ENCODE assay signal across 10 mouse cellular contexts in genomic region chr15:101092829-101093648, GRCm38 (mm10). TPM values are rescaled to one million over a fixed set of nuclear protein-coding genes. Genes with fewer than 3 reads are reported as not detected.
A peak's percentile ranks its signal among the peaks of the same experiment; 100 is the strongest.
DNase-seq lines count a peak whose midpoint lies in the region; ATAC-seq and TF ChIP-seq lines count a peak whose summit lies in the region.
"Had no signal": no experiment of that assay in that cellular context is flagged by ENCODE, and none has a peak within 500 bp of the region (broad histone marks: within the 10 kb centered on the region; RNA-seq: fewer than 3 reads in every experiment).

No protein-coding gene starts in this region.

- no peaks in the 10 kb centered on the region for H3K36me3 ChIP-seq in forebrain, postnatal 0 days (ENCODE audit: insufficient read depth)
- no peaks in the 10 kb centered on the region for H3K36me3 ChIP-seq in midbrain, embryonic 10.5 days

- no peak overlapping the region for H3K4me3 ChIP-seq in forebrain, postnatal 0 days (ENCODE audit: low read depth, low read length)
- H3K4me3 ChIP-seq in midbrain, embryonic 10.5 days: peak overlapping the region; percentile 42

- WGBS in forebrain, postnatal 0 days: 16% methylated on average over 25 of the region's 25 CpGs
- WGBS in midbrain, embryonic 10.5 days: 7% methylated on average over 25 of the region's 25 CpGs

- intact Hi-C loops in heart, postnatal 36 days (cut with DNase I): no loop called here

- peak; percentile 92 for ATAC-seq in forebrain, postnatal 0 days
- ATAC-seq in activated CD4-positive, CD25-positive, alpha-beta regulatory T cell, adult 4 months: no peak

- H3K9ac ChIP-seq in forebrain, postnatal 0 days: no peak overlapping the region

- DNase-seq in heart, adult 9 months (ENCODE audit: low spot score in 2 of 2): peak; percentile 35 to 47
- DNase-seq in heart, postnatal 36 days: no peak
- peak; percentile 92 for DNase-seq in brain, embryonic 14.5 days (ENCODE audit: low read depth)
- DNase-seq in forebrain, postnatal 0 days: peak; percentile 59
- DNase-seq in layer of hippocampus, adult 8-10 months (ENCODE audit: low spot score in 2 of 2): peak; percentile 48 to 70
- DNase-seq in midbrain, embryonic 10.5 days (ENCODE audit: low spot score): peak; percentile 84
- no peak for DNase-seq in thymus, postnatal 0 days (ENCODE audit: low spot score)

- H3K4me2 ChIP-seq in forebrain, postnatal 0 days (ENCODE audit: low read depth): peak overlapping the region; percentile 17

- H3K27me3 ChIP-seq in forebrain, postnatal 0 days (ENCODE audit: insufficient read depth, low read length): no peaks in the 10 kb centered on the region
- H3K27me3 ChIP-seq in midbrain, embryonic 10.5 days (ENCODE audit: low read depth, poor library complexity, severe bottlenecking): peaks cover 73% of the 10 kb centered on the region

- TF ChIP-seq POLR2A in brain, embryonic 14.5 days (IDR thresholded peaks at IDR 0.05; ENCODE audit: borderline replicate concordance, extremely low read depth, insufficient read depth, insufficient read length, poor library complexity, severe bottlenecking): no peak

- no peaks in the 10 kb centered on the region for H3K9me3 ChIP-seq in forebrain, postnatal 0 days (ENCODE audit: low read length)
- H3K9me3 ChIP-seq in midbrain, embryonic 10.5 days (replicated peaks): no peaks in the 10 kb centered on the region

- H3K27ac ChIP-seq in forebrain, postnatal 0 days (ENCODE audit: low read depth, low read length): no peak overlapping the region
- peak overlapping the region; percentile 89 for H3K27ac ChIP-seq in midbrain, embryonic 10.5 days (replicated peaks)

- H3K4me1 ChIP-seq in forebrain, postnatal 0 days (ENCODE audit: insufficient read depth): 0 out of 2 replicates have a peak, but pooled peaks cover 9% of the 10 kb centered on the region
- peaks cover 76% of the 10 kb centered on the region for H3K4me1 ChIP-seq in midbrain, embryonic 10.5 days

- TF ChIP-seq CTCF in brain, embryonic 14.5 days (IDR thresholded peaks at IDR 0.05; ENCODE audit: borderline replicate concordance, extremely low read depth, insufficient read depth, insufficient read length): no peak
- TF ChIP-seq CTCF in forebrain, postnatal 0 days (IDR thresholded peaks at IDR 0.05; ENCODE audit: low read depth): no peak

RNA-seq across cellular contexts. Expression of gene Fignl2, which starts 14.7 kb away (rescaled TPM):
- total RNA-seq in heart, postnatal 36 days (2021): 1 to 10 TPM; 1.4 to 2.2 TPM
- 1.5 and 2.1 TPM in 2 replicates for polyA plus RNA-seq in brain, embryonic 14.5 days (2012; rRNA removed)
- total RNA-seq in forebrain, postnatal 0 days (2014; rRNA removed): 0.85 and 1.3 TPM in 2 replicates
- 0.06 TPM in 1 of 2 replicates, not detected in the other for polyA plus RNA-seq in forebrain, postnatal 0 days (2015; fragmentation: Nextera tagmentation; extraction: Ambion mirVana)
- 1 to 10 TPM; 1.3 to 2.4 (median 1.8) TPM for total RNA-seq in layer of hippocampus, adult 8-10 months (2022)
- polyA plus RNA-seq in midbrain, embryonic 10.5 days (2016; fragmentation: Nextera tagmentation; extraction: Ambion mirVana): 0.88 and 1.7 TPM in 2 replicates
- polyA plus RNA-seq in thymus, postnatal 0 days (2015; fragmentation: Nextera tagmentation; extraction: Ambion mirVana): 0.04 TPM in 2 replicates
- not detected for polyA plus RNA-seq in activated CD4-positive, CD25-positive, alpha-beta regulatory T cell, adult 4 months (2017; shearing (Covaris generic))
- total RNA-seq: CH12.LX had no signal

RNA-seq across cellular contexts. Expression of gene Ankrd33, which starts 22.5 kb away (rescaled TPM):
- total RNA-seq in heart, postnatal 36 days (2021): not detected
- polyA plus RNA-seq in brain, embryonic 14.5 days (2012; rRNA removed): not detected in 2 replicates
- not detected in 2 replicates for total RNA-seq in forebrain, postnatal 0 days (2014; rRNA removed)
- polyA plus RNA-seq in forebrain, postnatal 0 days (2015; fragmentation: Nextera tagmentation; extraction: Ambion mirVana): not detected in 2 replicates
- total RNA-seq in layer of hippocampus, adult 8-10 months (2022): under 1 TPM in 1 of 4 experiments, not detected in 3; 0.25 TPM
- not detected in 2 replicates for polyA plus RNA-seq in midbrain, embryonic 10.5 days (2016; fragmentation: Nextera tagmentation; extraction: Ambion mirVana)
- not detected in 2 replicates for polyA plus RNA-seq in thymus, postnatal 0 days (2015; fragmentation: Nextera tagmentation; extraction: Ambion mirVana)
- not detected for polyA plus RNA-seq in activated CD4-positive, CD25-positive, alpha-beta regulatory T cell, adult 4 months (2017; shearing (Covaris generic))
- total RNA-seq: CH12.LX; neutrophil, adult 5-6 weeks had no signal

RNA-seq across cellular contexts. Expression of gene Acvrl1, which starts 35.3 kb away (rescaled TPM):
- 10 to 100 TPM; 22.3 to 31.1 TPM for total RNA-seq in heart, postnatal 36 days (2021)
- polyA plus RNA-seq in brain, embryonic 14.5 days (2012; rRNA removed): 8.5 and 11.6 TPM in 2 replicates
- total RNA-seq in forebrain, postnatal 0 days (2014; rRNA removed): 8.7 and 10.7 TPM in 2 replicates
- polyA plus RNA-seq in forebrain, postnatal 0 days (2015; fragmentation: Nextera tagmentation; extraction: Ambion mirVana): 5.8 and 6.0 TPM in 2 replicates
- total RNA-seq in layer of hippocampus, adult 8-10 months (2022): 10 to 100 TPM; 14.1 to 16.5 (median 14.9) TPM
- 8.9 and 10.7 TPM in 2 replicates for polyA plus RNA-seq in midbrain, embryonic 10.5 days (2016; fragmentation: Nextera tagmentation; extraction: Ambion mirVana)
- polyA plus RNA-seq in thymus, postnatal 0 days (2015; fragmentation: Nextera tagmentation; extraction: Ambion mirVana): 5.8 and 6.5 TPM in 2 replicates
- 1 to 10 TPM; 1.6 to 2.7 TPM for polyA plus RNA-seq in activated CD4-positive, CD25-positive, alpha-beta regulatory T cell, adult 4 months (2017; shearing (Covaris generic))

RNA-seq across cellular contexts. Expression of gene Gm47841, which starts 45.8 kb away (rescaled TPM):
- total RNA-seq in heart, postnatal 36 days (2021): not detected
- not detected in 2 replicates for polyA plus RNA-seq in brain, embryonic 14.5 days (2012; rRNA removed)
- total RNA-seq in forebrain, postnatal 0 days (2014; rRNA removed): not detected in 2 replicates
- polyA plus RNA-seq in forebrain, postnatal 0 days (2015; fragmentation: Nextera tagmentation; extraction: Ambion mirVana): not detected in 2 replicates
- not detected for total RNA-seq in layer of hippocampus, adult 8-10 months (2022)
- not detected in 2 replicates for polyA plus RNA-seq in midbrain, embryonic 10.5 days (2016; fragmentation: Nextera tagmentation; extraction: Ambion mirVana)
- not detected in 2 replicates for polyA plus RNA-seq in thymus, postnatal 0 days (2015; fragmentation: Nextera tagmentation; extraction: Ambion mirVana)
- not detected for polyA plus RNA-seq in activated CD4-positive, CD25-positive, alpha-beta regulatory T cell, adult 4 months (2017; shearing (Covaris generic))
- total RNA-seq: CH12.LX; neutrophil, adult 5-6 weeks had no signal

Comparison
In these comparisons a context has a peak if more than half of its experiments do, and no peak if none do; other contexts are left out.
1. DNase-seq: peak in heart, adult 9 months (2 of 2), brain, embryonic 14.5 days (single experiment), forebrain, postnatal 0 days (single experiment), layer of hippocampus, adult 8-10 months (2 of 2) and midbrain, embryonic 10.5 days (single experiment); none in heart, postnatal 36 days (0 of 2) and thymus, postnatal 0 days (single experiment).